Mouse (Mus musculus) lung, adult 2 months (tissue): Measurements from ENCODE around the gene Tbc1d20.

Experiments
- CTCF ChIP-seq: fragments of 200-500 bp; IDR thresholded peaks from 2 replicates; pipeline ENCODE4 v1.5.1; 2011; ENCODE audit warnings: mild to moderate bottlenecking, low read length, control low read depth; ENCODE audit not compliant: insufficient read depth
- POLR2A ChIP-seq: fragments of 200-500 bp; IDR thresholded peaks from 2 replicates; pipeline ENCODE4 v1.6.1; 2011; ENCODE audit warnings: low read depth, mild to moderate bottlenecking, control low read depth, low read length, borderline replicate concordance; ENCODE audit errors: extremely low read depth

GRCm38 (mm10) chr2:152322198-152322597 is 28.6 kb downstream of the Tbc1d20 start:
- no peak for TF ChIP-seq CTCF
- no peak for TF ChIP-seq POLR2A
